ENCODE assay signal across 22 mouse cellular contexts in the genomic region with DNA sequence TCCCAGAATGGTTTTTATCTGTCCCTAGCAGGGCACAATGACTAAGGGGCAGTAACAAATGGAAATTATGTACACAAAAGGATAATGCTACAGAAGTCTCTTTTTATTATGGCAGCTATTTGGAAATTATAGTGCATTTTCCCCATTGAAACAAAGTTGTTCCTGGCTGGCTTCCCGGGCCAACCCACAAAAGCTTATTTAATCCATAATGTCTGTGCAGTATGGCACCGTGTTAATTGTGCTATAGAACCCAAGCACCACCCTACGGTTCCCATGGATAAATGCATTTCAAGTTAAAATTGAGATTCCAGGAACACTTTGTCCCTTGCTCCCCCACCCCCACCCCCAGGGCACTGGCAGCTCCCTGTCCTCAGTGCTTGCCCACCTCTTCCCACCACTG. TPM values are rescaled to one million over a fixed set of nuclear protein-coding genes. Genes with fewer than 3 reads are reported as not detected.
DNase-seq lines count a peak whose midpoint lies in the region; ATAC-seq lines count a peak whose summit lies in the region.
"Had no signal": no experiment of that assay in that cellular context is flagged by ENCODE, and none has a peak within 500 bp of the region (broad histone marks: within the 10 kb centered on the region; RNA-seq: fewer than 3 reads in every experiment).

No protein-coding gene starts in this region.

- intact Hi-C loops in heart, postnatal 14 days (cut with DNase I), result no loop called here

- no peak overlapping the region for H3K9ac ChIP-seq in embryonic facial prominence, embryonic 14.5 days (ENCODE audit: low read depth, low read length)
- H3K9ac ChIP-seq: embryonic facial prominence, embryonic 15.5 days; heart, embryonic 12.5 days; hindbrain, embryonic 15.5 days had no signal

- H3K4me2 ChIP-seq in embryonic facial prominence, embryonic 14.5 days (ENCODE audit: low read depth, low read length), result no peak overlapping the region
- H3K4me2 ChIP-seq: embryonic facial prominence, embryonic 15.5 days; heart, embryonic 12.5 days; hindbrain, embryonic 15.5 days had no signal

- no peak for ATAC-seq in embryonic facial prominence, embryonic 14.5 days (ENCODE audit: low read depth)
- ATAC-seq: CD4-positive, CD25-positive, alpha-beta regulatory T cell, adult 4 months; forebrain, embryonic 16.5 days had no signal

- no peaks in the 10 kb centered on the region for H3K36me3 ChIP-seq in embryonic facial prominence, embryonic 14.5 days (ENCODE audit: control insufficient read depth, insufficient read depth, low read length)
- H3K36me3 ChIP-seq in embryonic facial prominence, embryonic 10.5 days (replicated peaks), result no peaks in the 10 kb centered on the region
- H3K36me3 ChIP-seq: embryonic facial prominence, embryonic 15.5 days; forebrain, embryonic 10.5 days; G1E; heart, embryonic 12.5 days; hindbrain, embryonic 15.5 days had no signal

- H3K9me3 ChIP-seq in embryonic facial prominence, embryonic 14.5 days (ENCODE audit: control insufficient read depth, low read length), result no peaks in the 10 kb centered on the region
- H3K9me3 ChIP-seq in embryonic facial prominence, embryonic 10.5 days, result no peaks in the 10 kb centered on the region
- H3K9me3 ChIP-seq: embryonic facial prominence, embryonic 15.5 days; forebrain, embryonic 10.5 days; G1E; heart, embryonic 12.5 days; hindbrain, embryonic 15.5 days had no signal

- 50% methylated on average over 3 of the region's 3 CpGs for WGBS in embryonic facial prominence, embryonic 14.5 days
- WGBS in embryonic facial prominence, embryonic 10.5 days, result 91% methylated on average over 3 of the region's 3 CpGs

- no peak overlapping the region for H3K27ac ChIP-seq in embryonic facial prominence, embryonic 14.5 days (replicated peaks; ENCODE audit: low read depth, low read length)
- no peak overlapping the region for H3K27ac ChIP-seq in embryonic facial prominence, embryonic 10.5 days (replicated peaks)
- H3K27ac ChIP-seq: embryonic facial prominence, embryonic 15.5 days; forebrain, embryonic 10.5 days; hindbrain, embryonic 15.5 days had no signal

- H3K27me3 ChIP-seq in embryonic facial prominence, embryonic 14.5 days (replicated peaks; ENCODE audit: control insufficient read depth, insufficient read depth, low read length), result no peaks in the 10 kb centered on the region
- H3K27me3 ChIP-seq in embryonic facial prominence, embryonic 10.5 days (replicated peaks; ENCODE audit: low read depth, poor library complexity, severe bottlenecking), result peaks cover 9% of the 10 kb centered on the region
- H3K27me3 ChIP-seq: embryonic facial prominence, embryonic 15.5 days; heart, embryonic 12.5 days; hindbrain, embryonic 15.5 days had no signal

- no peak overlapping the region for H3K4me3 ChIP-seq in embryonic facial prominence, embryonic 14.5 days (ENCODE audit: low read depth, low read length)
- H3K4me3 ChIP-seq in embryonic facial prominence, embryonic 10.5 days, result no peak overlapping the region
- H3K4me3 ChIP-seq: embryonic facial prominence, embryonic 15.5 days; erythroblast, embryonic 14.5 days; forebrain, embryonic 10.5 days; heart, embryonic 12.5 days; hindbrain, embryonic 15.5 days had no signal

- DNase-seq in embryonic facial prominence, embryonic 14.5 days (ENCODE audit: low spot score), result peak; percentile 33
- DNase-seq in embryonic facial prominence, embryonic 10.5 days (ENCODE audit: low spot score), result no peak
- peak; percentile 40 for DNase-seq in heart, adult 11 months
- DNase-seq in heart, postnatal 14 days, result no peak
- DNase-seq in right cerebral cortex, adult 18-20 months, result peak; percentile 21
- DNase-seq in right cerebral cortex, postnatal 4 days, result no peak
- no peak for DNase-seq in gastrocnemius, postnatal 10 days
- DNase-seq: adrenal gland, postnatal 10 days; B cell, adult 2 months; cerebellum, adult 18-20 months; cerebellum, adult 9-11 months; cerebellum, postnatal 36 days; gastrocnemius, postnatal 14 days; heart, postnatal 36 days had no signal

- no peaks in the 10 kb centered on the region for H3K4me1 ChIP-seq in embryonic facial prominence, embryonic 14.5 days (ENCODE audit: control insufficient read depth, insufficient read depth, low read length)
- peaks cover 11% of the 10 kb centered on the region for H3K4me1 ChIP-seq in embryonic facial prominence, embryonic 10.5 days
- H3K4me1 ChIP-seq: embryonic facial prominence, embryonic 15.5 days; heart, embryonic 12.5 days had no signal

RNA-seq across cellular contexts. Expression of gene Crnkl1, which starts 9.5 kb away (rescaled TPM):
- 24.1 and 24.7 TPM in 2 replicates for polyA plus RNA-seq in embryonic facial prominence, embryonic 14.5 days (2014; fragmentation: Nextera tagmentation; extraction: Ambion mirVana)
- 37.7 and 38.9 TPM in 2 replicates for polyA plus RNA-seq in embryonic facial prominence, embryonic 10.5 days (2016; fragmentation: Nextera tagmentation; extraction: Ambion mirVana)
- 10 to 100 TPM; 18.2 to 20.0 TPM for total RNA-seq in heart, postnatal 14 days (2021)
- total RNA-seq in gastrocnemius, postnatal 10 days (2021), result 10 to 100 TPM; 14.7 to 17.3 TPM

RNA-seq across cellular contexts. Expression of gene Cfap61, which starts 9.7 kb away (rescaled TPM):
- 2.0 and 2.7 TPM in 2 replicates for polyA plus RNA-seq in embryonic facial prominence, embryonic 14.5 days (2014; fragmentation: Nextera tagmentation; extraction: Ambion mirVana)
- 0.93 and 0.98 TPM in 2 replicates for polyA plus RNA-seq in embryonic facial prominence, embryonic 10.5 days (2016; fragmentation: Nextera tagmentation; extraction: Ambion mirVana)
- total RNA-seq in heart, postnatal 14 days (2021), result 1 to 10 TPM in 1 of 2 experiments, under 1 TPM in 1; 0.68 to 2.7 TPM
- total RNA-seq in gastrocnemius, postnatal 10 days (2021), result under 1 TPM in 1 of 2 experiments, not detected in 1; 0.31 TPM
- total RNA-seq: gastrocnemius, postnatal 14 days had no signal
- polyA plus RNA-seq: CD4-positive, CD25-positive, alpha-beta regulatory T cell, adult 4 months; erythroblast, embryonic 14.5 days; G1E had no signal

RNA-seq across cellular contexts. Expression of gene Naa20, which starts 42.4 kb away (rescaled TPM):
- 179 and 186 TPM in 2 replicates for polyA plus RNA-seq in embryonic facial prominence, embryonic 14.5 days (2014; fragmentation: Nextera tagmentation; extraction: Ambion mirVana)
- polyA plus RNA-seq in embryonic facial prominence, embryonic 10.5 days (2016; fragmentation: Nextera tagmentation; extraction: Ambion mirVana), result 160 and 162 TPM in 2 replicates
- total RNA-seq in heart, postnatal 14 days (2021), result 10 to 100 TPM; 94.1 to 99.6 TPM
- 10 to 100 TPM; 58.8 to 59.0 TPM for total RNA-seq in gastrocnemius, postnatal 10 days (2021)

Comparison
In these comparisons a context has a peak if more than half of its experiments do, and no peak if none do; other contexts are left out.
1. DNase-seq: peak in embryonic facial prominence, embryonic 14.5 days (single experiment), heart, adult 11 months (single experiment) and right cerebral cortex, adult 18-20 months (single experiment); none in embryonic facial prominence, embryonic 10.5 days (single experiment), heart, postnatal 14 days (0 of 2), right cerebral cortex, postnatal 4 days (single experiment) and gastrocnemius, postnatal 10 days (single experiment).